Mouse (Mus musculus) thymus, adult 2 months (tissue): ENCODE results near the gene Dennd2d.

Experiments
- CTCF ChIP-seq: fragments of 200-500 bp; IDR thresholded peaks from 2 replicates; pipeline ENCODE4 v1.5.1; 2012; ENCODE audit warnings: mild to moderate bottlenecking, control low read depth, low read length, moderate library complexity, borderline replicate concordance; ENCODE audit not compliant: control insufficient read depth, poor library complexity, insufficient read depth; ENCODE audit errors: extremely low read depth
- POLR2A ChIP-seq: fragments of 200-500 bp; IDR thresholded peaks from 2 replicates; pipeline ENCODE4 v1.6.1; 2012; ENCODE audit warnings: mild to moderate bottlenecking, low read length, control low read depth, moderate library complexity; ENCODE audit not compliant: control insufficient read depth, poor library complexity, insufficient read depth; ENCODE audit errors: extremely low read depth

- TF ChIP-seq POLR2A (no peak), CTCF (no peak)
Observed at GRCm38 (mm10) chr3:106495346-106496044, 13.3 kb downstream of the Dennd2d start.
